Mouse (Mus musculus): ENCODE data around the gene Rsrc1. TPM values are rescaled to one million over a fixed set of nuclear protein-coding genes. Genes with fewer than 3 reads are reported as not detected.
A peak's percentile ranks its signal among the peaks of the same experiment; 100 is the strongest.
"Not testable (repeated sequence)": the region's sequence is repeated elsewhere in the genome, so short reads cannot be mapped to it uniquely, and the experiment has no call there.

The Rsrc1 gene
- polyA plus RNA-seq, 1 experiment from 2014 or later = 22.4 TPM

GRCm38 (mm10) chr3:66986287-66986560 lies 5.0 kb downstream of the Rsrc1 start:
- peak overlapping the region; percentile 88 for H3K9ac ChIP-seq
- no peak for ATAC-seq (ENCODE audit: extremely low read depth, insufficient number of reproducible peaks, low FRiP score, low TSS enrichment)
- 10% methylated on average over 1 of the region's 1 CpGs for WGBS
- H3K27ac ChIP-seq (replicated peaks) = no peak overlapping the region; the same call in 1 of the 2 replicates
- H3K4me2 ChIP-seq = peak overlapping the region; percentile 80
- H3K36me3 ChIP-seq = no peaks in the 10 kb centered on the region
- H3K4me3 ChIP-seq = peak overlapping the region; percentile 82
- H3K4me1 ChIP-seq = peaks cover 23% of the 10 kb centered on the region
- H3K9me3 ChIP-seq = no peaks in the 10 kb centered on the region
- peaks cover 28% of the 10 kb centered on the region for H3K27me3 ChIP-seq (replicated peaks)

- H3K4me1 ChIP-seq = no peaks in the 10 kb centered on the region
- H3K27ac ChIP-seq (replicated peaks) = no peak overlapping the region
- no peak overlapping the region for H3K4me2 ChIP-seq
- H3K9ac ChIP-seq = no peak overlapping the region
- H3K27me3 ChIP-seq (replicated peaks) = no peaks in the 10 kb centered on the region
- WGBS = 86% methylated on average over 1 of the region's 1 CpGs
- peaks cover 45% of the 10 kb centered on the region for H3K36me3 ChIP-seq
- no peak overlapping the region for H3K4me3 ChIP-seq
- no peak for ATAC-seq (ENCODE audit: extremely low read depth, insufficient number of reproducible peaks, low FRiP score, low TSS enrichment)
- no peaks in the 10 kb centered on the region for H3K9me3 ChIP-seq
These were observed 15.6 kb downstream of the Rsrc1 start for GRCm38 (mm10) chr3:66996820-66997219.

DNA sequence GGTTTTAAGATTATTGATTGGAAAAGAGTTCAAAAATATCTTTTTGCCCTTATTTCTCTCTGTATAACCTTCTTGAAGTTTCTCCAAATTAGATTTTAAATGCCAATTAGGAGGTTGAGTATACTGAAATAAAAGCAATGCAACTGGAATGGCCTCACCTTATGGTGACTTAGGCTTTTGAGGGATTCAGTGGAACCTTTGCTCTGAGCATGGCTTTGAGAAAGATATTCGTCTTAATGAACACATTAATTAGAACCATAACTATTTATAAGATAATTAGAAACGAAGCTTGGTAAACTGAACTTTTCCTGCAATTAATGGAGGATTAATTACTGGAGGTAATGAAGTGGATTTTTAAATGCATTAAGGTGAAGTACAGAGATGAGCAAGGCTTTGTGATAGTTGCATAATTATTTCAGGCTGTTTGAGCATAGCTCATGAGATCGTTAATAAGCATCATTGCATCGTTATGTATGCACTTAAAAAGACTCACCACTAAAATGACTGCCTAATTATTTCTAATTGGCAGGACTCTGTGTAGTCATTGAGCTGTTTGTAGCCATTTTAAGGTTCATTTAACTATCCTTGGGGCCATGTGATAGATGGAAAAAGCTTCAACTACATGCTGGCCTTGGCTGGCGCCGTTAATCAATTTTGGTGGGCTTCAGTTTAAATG lies 55.3 kb downstream of the Rsrc1 start:
- no peaks in the 10 kb centered on the region for H3K9me3 ChIP-seq
- no peak overlapping the region for H3K27ac ChIP-seq (replicated peaks)
- no peak overlapping the region for H3K4me3 ChIP-seq
- H3K4me1 ChIP-seq = no peaks in the 10 kb centered on the region
- no peaks in the 10 kb centered on the region for H3K27me3 ChIP-seq (replicated peaks)
- no peak overlapping the region for H3K9ac ChIP-seq
- peaks cover 8% of the 10 kb centered on the region for H3K36me3 ChIP-seq
- H3K4me2 ChIP-seq = no peak overlapping the region
- ATAC-seq (ENCODE audit: extremely low read depth, insufficient number of reproducible peaks, low FRiP score, low TSS enrichment) = no peak
- WGBS = 90% methylated on average over 6 of the region's 6 CpGs

GRCm38 (mm10) chr3:67059755-67060154 lies 78.6 kb downstream of the Rsrc1 start:
- Histone ChIP-seq H3K9ac (no peak overlapping the region), H3K4me1 (no peaks in the 10 kb centered on the region), H3K4me2 (no peak overlapping the region), H3K4me3 (no peak overlapping the region), H3K36me3 (peaks cover 11% of the 10 kb centered on the region), H3K9me3 (no peaks in the 10 kb centered on the region), H3K27me3 (replicated peaks) (no peaks in the 10 kb centered on the region), H3K27ac (replicated peaks) (no peak overlapping the region)
- 89% methylated on average over 2 of the region's 2 CpGs for WGBS
- ATAC-seq (ENCODE audit: extremely low read depth, insufficient number of reproducible peaks, low FRiP score, low TSS enrichment) = no peak

GRCm38 (mm10) chr3:67070575-67071488 lies 89.6 kb downstream of the Rsrc1 start:
- H3K9me3 ChIP-seq = no peaks in the 10 kb centered on the region
- 81% methylated on average over 11 of the region's 11 CpGs for WGBS
- no peak for ATAC-seq (ENCODE audit: extremely low read depth, insufficient number of reproducible peaks, low FRiP score, low TSS enrichment)

GRCm38 (mm10) chr3:67073653-67074052 lies 92.5 kb downstream of the Rsrc1 start:
- not testable (repeated sequence) for H3K27me3 ChIP-seq (replicated peaks); H3K9me3 ChIP-seq; H3K9ac ChIP-seq; ATAC-seq (ENCODE audit: extremely low read depth, insufficient number of reproducible peaks, low FRiP score, low TSS enrichment); H3K27ac ChIP-seq (replicated peaks); H3K4me1 ChIP-seq; H3K4me2 ChIP-seq; H3K4me3 ChIP-seq; H3K36me3 ChIP-seq

More at GRCm38 (mm10) chr3:67070575-67071488, 89.6 kb downstream of the Rsrc1 start:
- Histone ChIP-seq H3K27ac (replicated peaks) (no peak overlapping the region), H3K27me3 (replicated peaks) (no peaks in the 10 kb centered on the region), H3K4me1 (no peaks in the 10 kb centered on the region), H3K36me3 (peaks cover 4% of the 10 kb centered on the region; the same call in 1 of the 2 replicates), H3K9ac (no peak overlapping the region), H3K4me3 (no peak overlapping the region), H3K4me2 (no peak overlapping the region)

DNA sequence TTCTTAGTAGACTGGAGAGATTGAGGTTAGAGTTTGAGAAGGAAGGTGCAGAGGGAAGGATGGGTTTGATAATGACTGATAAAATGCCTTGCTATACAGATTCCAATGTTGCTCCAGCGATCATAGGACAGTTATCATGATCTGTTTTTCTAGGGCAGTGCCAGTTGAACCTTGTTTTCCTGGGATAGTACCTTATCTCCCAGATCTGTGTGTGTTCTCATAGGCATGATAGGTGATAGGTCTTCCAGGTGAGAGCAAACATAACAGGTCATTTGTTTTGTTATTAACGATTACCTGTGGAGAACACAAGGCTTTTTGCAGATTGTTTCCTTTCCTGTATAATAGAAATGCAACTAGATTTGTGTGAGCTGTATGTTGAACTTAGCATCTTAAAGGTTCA lies 94.3 kb downstream of the Rsrc1 start:
- H3K4me2 ChIP-seq = no peak overlapping the region
- H3K4me3 ChIP-seq = no peak overlapping the region
- no peak for ATAC-seq (ENCODE audit: extremely low read depth, insufficient number of reproducible peaks, low FRiP score, low TSS enrichment)
- H3K27me3 ChIP-seq (replicated peaks) = no peaks in the 10 kb centered on the region
- no peak overlapping the region for H3K27ac ChIP-seq (replicated peaks)
- WGBS = 95% methylated on average over 2 of the region's 2 CpGs
- 0 out of 2 replicates have a peak, but pooled peaks cover 5% of the 10 kb centered on the region for H3K9me3 ChIP-seq
- H3K9ac ChIP-seq = no peak overlapping the region
- peaks cover 5% of the 10 kb centered on the region for H3K36me3 ChIP-seq
- no peaks in the 10 kb centered on the region for H3K4me1 ChIP-seq

DNA sequence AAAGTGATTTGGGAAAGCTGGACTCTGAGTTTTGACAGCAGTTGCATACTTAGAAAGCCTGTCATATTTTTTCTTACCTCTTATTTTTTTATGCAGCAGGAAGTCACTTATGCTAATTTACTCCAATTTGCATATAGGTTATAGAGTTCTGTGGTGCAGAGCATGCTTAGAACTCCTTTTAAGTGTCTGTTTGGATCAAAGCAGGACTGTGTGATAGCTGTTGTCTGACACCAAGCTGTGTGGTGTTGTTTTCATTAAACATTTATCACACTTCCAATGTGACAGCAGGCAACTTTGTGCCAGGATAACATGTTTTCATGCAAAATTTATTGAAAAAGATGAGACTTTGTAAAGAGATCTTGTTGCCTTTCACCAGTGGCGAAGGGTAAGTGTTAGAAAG lies 103.6 kb downstream of the Rsrc1 start:
- H3K9me3 ChIP-seq = no peaks in the 10 kb centered on the region
- 82% methylated on average over 1 of the region's 1 CpGs for WGBS
- no peak overlapping the region for H3K4me2 ChIP-seq
- H3K27ac ChIP-seq (replicated peaks) = no peak overlapping the region
- no peak overlapping the region for H3K4me3 ChIP-seq
- H3K27me3 ChIP-seq (replicated peaks) = no peaks in the 10 kb centered on the region
- 0 out of 2 replicates have a peak, but pooled peaks cover 2% of the 10 kb centered on the region for H3K36me3 ChIP-seq
- no peaks in the 10 kb centered on the region for H3K4me1 ChIP-seq
- no peak for ATAC-seq (ENCODE audit: extremely low read depth, insufficient number of reproducible peaks, low FRiP score, low TSS enrichment)
- no peak overlapping the region for H3K9ac ChIP-seq

- Histone ChIP-seq H3K9ac (no peak overlapping the region), H3K36me3 (peaks cover 2% of the 10 kb centered on the region; the same call in 1 of the 2 replicates), H3K27ac (replicated peaks) (no peak overlapping the region), H3K9me3 (no peaks in the 10 kb centered on the region), H3K4me3 (no peak overlapping the region), H3K27me3 (replicated peaks) (no peaks in the 10 kb centered on the region), H3K4me2 (no peak overlapping the region), H3K4me1 (no peaks in the 10 kb centered on the region)
- ATAC-seq (ENCODE audit: extremely low read depth, insufficient number of reproducible peaks, low FRiP score, low TSS enrichment) = no peak
- WGBS = 87% methylated on average over 3 of the region's 3 CpGs
These were observed 127.2 kb downstream of the Rsrc1 start for GRCm38 (mm10) chr3:67108428-67108827.

DNA sequence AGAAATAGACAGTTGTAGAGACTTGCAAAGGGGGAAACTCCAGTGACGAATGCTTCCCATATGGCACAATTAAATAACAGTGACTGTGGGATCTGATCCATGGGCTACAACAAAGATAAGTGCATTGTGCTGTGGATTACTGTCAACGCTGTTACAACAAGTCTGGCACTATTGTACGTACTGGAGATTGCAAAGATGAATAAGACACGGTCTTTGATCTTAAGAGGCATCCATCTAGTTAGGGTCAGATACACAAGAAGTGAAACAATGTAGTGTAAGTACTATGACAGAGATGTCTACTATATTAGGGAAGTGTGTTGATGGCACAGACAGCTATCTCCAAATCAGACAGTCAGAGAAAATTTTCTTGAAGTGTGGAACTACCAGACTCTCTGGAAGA lies 135.1 kb downstream of the Rsrc1 start:
- Histone ChIP-seq H3K4me2 (no peak overlapping the region), H3K9me3 (no peaks in the 10 kb centered on the region), H3K4me1 (peaks cover 6% of the 10 kb centered on the region; the same call in 1 of the 2 replicates), H3K27me3 (replicated peaks) (no peaks in the 10 kb centered on the region), H3K9ac (no peak overlapping the region), H3K27ac (replicated peaks) (no peak overlapping the region), H3K36me3 (no peaks in the 10 kb centered on the region), H3K4me3 (no peak overlapping the region)
- WGBS = 61% methylated on average over 4 of the region's 4 CpGs
- ATAC-seq (ENCODE audit: extremely low read depth, insufficient number of reproducible peaks, low FRiP score, low TSS enrichment) = no peak

- H3K9me3 ChIP-seq = peaks cover 19% of the 10 kb centered on the region
- 71% methylated on average over 3 of the region's 3 CpGs for WGBS
These were observed 151.3 kb downstream of the Rsrc1 start for GRCm38 (mm10) chr3:67132521-67132920.

More at GRCm38 (mm10) chr3:67132521-67132920, 151.3 kb downstream of the Rsrc1 start:
- H3K9ac ChIP-seq = no peak overlapping the region
- H3K4me3 ChIP-seq = no peak overlapping the region
- peaks cover 17% of the 10 kb centered on the region; the same call in 1 of the 2 replicates for H3K36me3 ChIP-seq
- peaks cover 5% of the 10 kb centered on the region for H3K4me1 ChIP-seq
- H3K27me3 ChIP-seq (replicated peaks) = no peaks in the 10 kb centered on the region
- no peak overlapping the region for H3K27ac ChIP-seq (replicated peaks)
- ATAC-seq (ENCODE audit: extremely low read depth, insufficient number of reproducible peaks, low FRiP score, low TSS enrichment) = no peak
- H3K4me2 ChIP-seq = no peak overlapping the region

Measured in heart, embryonic 13.5 days (tissue).